Mouse (Mus musculus) lung, postnatal 0 days (tissue): ENCODE data around the gene Acrv1. TPM values are rescaled to one million over a fixed set of nuclear protein-coding genes. Genes with fewer than 3 reads are reported as not detected.

Experiments
- ATAC-seq: fragments of 200-750 bp; cut with Nextera tagmentation; 2 replicates; pipeline ENCODE4 v1.8.0; 2017; ENCODE audit warnings: moderate library complexity
- DNase-seq: peaks from one replicate; pipeline ENCODE4 v3.0.0-alpha.2; 2016; ENCODE audit warnings: low spot score
- H3K27ac ChIP-seq: fragments of 300-500 bp; sonication (generic); 2 replicates; pipeline ENCODE4 v1.5.1; 2014; ENCODE audit warnings: antibody characterized with exemption, mild to moderate bottlenecking, low read length, mixed read lengths
- H3K27me3 ChIP-seq: fragments of 300-500 bp; sonication (generic); replicated peaks from 2 replicates; pipeline ENCODE4 v1.6.1; 2014; ENCODE audit warnings: low read length, mixed read lengths; ENCODE audit not compliant: insufficient read depth
- H3K36me3 ChIP-seq: fragments of 300-500 bp; sonication (generic); 2 replicates; pipeline ENCODE4 v1.6.1; 2014; ENCODE audit warnings: low read length, mixed read lengths; ENCODE audit not compliant: insufficient read depth
- H3K4me1 ChIP-seq: fragments of 300-500 bp; sonication (generic); 2 replicates; pipeline ENCODE4 v1.6.1; 2014; ENCODE audit warnings: antibody characterized with exemption, low read depth, low read length, mixed read lengths; ENCODE audit not compliant: insufficient read depth
- H3K4me2 ChIP-seq: fragments of 300-500 bp; sonication (generic); replicated peaks from 2 replicates; pipeline ENCODE4 v1.6.1; 2014; ENCODE audit warnings: low read depth, mild to moderate bottlenecking, low read length, moderate library complexity, mixed read lengths
- H3K4me3 ChIP-seq: fragments of 300-500 bp; sonication (generic); 2 replicates; pipeline ENCODE4 v1.5.1; 2014; ENCODE audit warnings: low read depth, low read length
- H3K9ac ChIP-seq: fragments of 300-500 bp; sonication (generic); replicated peaks from 2 replicates; pipeline ENCODE4 v1.6.1; 2014; ENCODE audit warnings: low read depth, mild to moderate bottlenecking
- H3K9me3 ChIP-seq: fragments of 300-500 bp; sonication (generic); 2 replicates; pipeline ENCODE4 v1.6.1; 2016; ENCODE audit warnings: low read length, mixed read lengths
- CTCF ChIP-seq: IDR thresholded peaks from 2 replicates; pipeline ENCODE4 v1.5.1; 2016; ENCODE audit warnings: antibody characterized with exemption, mild to moderate bottlenecking
- EP300 ChIP-seq: IDR thresholded peaks from 2 replicates; pipeline ENCODE4 v1.6.1; 2016; ENCODE audit warnings: antibody characterized with exemption, mild to moderate bottlenecking, control low read depth
- WGBS: fragments of 180-500 bp; shearing (Covaris S2); extraction: QIAGEN DNeasy Blood & Tissue Kit; methylation state at CpG from one replicate; pipeline ENCODE4 v1.1.7; 2014; 5-methylcytosine and 5-hydroxymethylcytosine counted together
- polyA plus RNA-seq: library from polyadenylated mRNA; unstranded; fragments of >200 nt; fragmentation: Nextera tagmentation; extraction: Ambion mirVana; gene quantifications from 2 replicates; pipeline ENCODE4 v1.2.1, GENCODE M21; 2015

Gene Acrv1
- polyA plus RNA-seq, 1 experiment from 2014 or later = not detected

- Histone ChIP-seq H3K27ac (no peak overlapping the region), H3K9ac (no peak overlapping the region), H3K36me3 (no peaks in the 10 kb centered on the region), H3K4me1 (no peaks in the 10 kb centered on the region), H3K4me2 (no peak overlapping the region), H3K27me3 (no peaks in the 10 kb centered on the region), H3K9me3 (no peaks in the 10 kb centered on the region), H3K4me3 (no peak overlapping the region)
- DNase-seq (no peak), ATAC-seq (no peak)
- TF ChIP-seq CTCF (peak; percentile 23), EP300 (no peak)
- WGBS = 65% methylated on average over 3 of the region's 3 CpGs
Measured at GRCm38 (mm10) chr9:36716624-36717023, 23.6 kb downstream of the Acrv1 start.

- Histone ChIP-seq H3K27ac (peak overlapping the region; percentile 44), H3K4me1 (no peaks in the 10 kb centered on the region; the same call in 1 of the 2 replicates), H3K9ac (peak overlapping the region; percentile 29), H3K4me2 (peak overlapping the region; percentile 99), H3K4me3 (peak overlapping the region; percentile 61), H3K36me3 (no peaks in the 10 kb centered on the region), H3K9me3 (no peaks in the 10 kb centered on the region), H3K27me3 (no peaks in the 10 kb centered on the region)
- ATAC-seq = peak; percentile 93
- TF ChIP-seq CTCF (peak; percentile 5; the same call in 1 of the 2 replicates), EP300 (no peak)
- WGBS = under 1% methylated on average over 52 of the region's 53 CpGs
- peak; percentile 80 for DNase-seq
Measured at GRCm38 (mm10) chr9:36726131-36727033, 33.4 kb downstream of the Acrv1 start.

- no peaks in the 10 kb centered on the region for H3K9me3 ChIP-seq
- 2% methylated on average over 12 of the region's 12 CpGs for WGBS
- no peak for ATAC-seq
- DNase-seq = peak; percentile 15
- peak within 1 kb of the TSS; percentile 29 for H3K9ac ChIP-seq
- 0 out of 2 replicates have a peak, but pooled peaks cover under 1% of the 10 kb centered on the region for H3K36me3 ChIP-seq
- peak within 1 kb of the TSS; percentile 99 for H3K4me2 ChIP-seq
- peak within 1 kb of the TSS; percentile 61 for H3K4me3 ChIP-seq
- no peak for TF ChIP-seq CTCF
- H3K27me3 ChIP-seq = no peaks in the 10 kb centered on the region
- H3K4me1 ChIP-seq = no peaks in the 10 kb centered on the region; the same call in 1 of the 2 replicates
- H3K27ac ChIP-seq = peak within 1 kb of the TSS; percentile 44
Measured at GRCm38 (mm10) chr9:36727034-36727755, 34.2 kb downstream of the Acrv1 start, which contains the start of gene Chek1. Chek1 (minus strand) TSS chr9:36727065.

Other genes starting within 250 kb of the Acrv1 start
- gene Gm9513, start 217.6 kb upstream of the Acrv1 start, polyA plus RNA-seq = not detected in 2 replicates
- not detected in 2 replicates for gene Gm5615, start 151.3 kb upstream of the Acrv1 start, polyA plus RNA-seq
- not detected in 2 replicates for gene Gm17689, start 110.6 kb upstream of the Acrv1 start, polyA plus RNA-seq
- gene A630095E13Rik, start 49.8 kb upstream of the Acrv1 start, polyA plus RNA-seq = not detected in 2 replicates
- gene Chek1, start 33.8 kb downstream of the Acrv1 start, polyA plus RNA-seq = 3.4 and 4.0 TPM in 2 replicates
- gene Stt3a, start 74.5 kb downstream of the Acrv1 start, polyA plus RNA-seq = 138 and 158 TPM in 2 replicates
- gene Ei24, start 104.2 kb downstream of the Acrv1 start, polyA plus RNA-seq = 78.8 and 81.5 TPM in 2 replicates
- gene Fez1, start 128.6 kb downstream of the Acrv1 start, polyA plus RNA-seq = 2.5 and 3.5 TPM in 2 replicates